Mouse (Mus musculus) lung, postnatal 14 days (tissue): ENCODE data around the gene Gm20878.
"Not testable (repeated sequence)": the region's sequence is repeated elsewhere in the genome, so short reads cannot be mapped to it uniquely, and the experiment has no call there.

Experiments used
- DNase-seq: peaks from one replicate; pipeline ENCODE4 v3.0.0; 2021

Gene Gm20878

GRCm38 (mm10) chr4:41941272-41941671, at the start of gene Gm20878:
Gene Gm20878, plus strand, starts transcription at chr4:41941572.
- DNase-seq, result not testable (repeated sequence)

- DNase-seq, result not testable (repeated sequence)
Observed at GRCm38 (mm10) chr4:41903310-41903709, 38.1 kb upstream of the Gm20878 start, which contains the start of gene Gm21541. Gene Gm21541, plus strand, starts transcription at chr4:41903610.

- DNase-seq, result not testable (repeated sequence)
Observed at GRCm38 (mm10) chr4:41965758-41966157, 24.4 kb downstream of the Gm20878 start, which contains the start of gene Fam205a4. Gene Fam205a4, plus strand, starts transcription at chr4:41966058.
